Mouse (Mus musculus) right cerebral cortex, adult 2 months (tissue): ENCODE measurements at regions not wholly inside any gene's neighbourhood (a gene's known extent, or its start where the extent isn't known, plus 50 kb on each side); places are given as distances from the start of the nearest gene placed in this dataset.
"Not testable (repeated sequence)": the region's sequence is repeated elsewhere in the genome, so short reads cannot be mapped to it uniquely, and the experiment has no call there.

Experiments used
- DNase-seq, 2 experiments: peaks; one replicate each; pipeline ENCODE4 v3.0.0; 2021 to 2022; ENCODE audit warnings: low spot score in 2 of 2

GRCm38 (mm10) chr1:51602071-51602470 lies 123.8 kb upstream of the Nabp1 start:
- no peak for DNase-seq

- no peak for DNase-seq
Measured at GRCm38 (mm10) chr1:51600425-51600824, 122.2 kb upstream of the Nabp1 start.

- DNase-seq = peak; percentile 92 to 96
Measured at GRCm38 (mm10) chr1:51596935-51597820, 119.0 kb upstream of the Nabp1 start.

- DNase-seq = no peak
Measured at GRCm38 (mm10) chr1:51594666-51595065, 116.4 kb upstream of the Nabp1 start.

- DNase-seq = no peak
Measured at GRCm38 (mm10) chr1:51593621-51594441, 115.6 kb upstream of the Nabp1 start.

- no peak for DNase-seq
Measured at GRCm38 (mm10) chr1:51591886-51592285, 113.7 kb upstream of the Nabp1 start.

- no peak for DNase-seq
Measured at GRCm38 (mm10) chr1:51590606-51591400, 112.6 kb upstream of the Nabp1 start.

GRCm38 (mm10) chr1:51584925-51585424 lies 106.8 kb upstream of the Nabp1 start:
- DNase-seq = no peak

- no peak for DNase-seq
Measured at GRCm38 (mm10) chr1:51583871-51584270, 105.6 kb upstream of the Nabp1 start.

- no peak for DNase-seq
Measured at GRCm38 (mm10) chr1:51580074-51580473, 101.8 kb upstream of the Nabp1 start.

GRCm38 (mm10) chr1:51577701-51578100 lies 99.5 kb upstream of the Nabp1 start:
- no peak for DNase-seq

GRCm38 (mm10) chr1:51572314-51573078 lies 94.3 kb upstream of the Nabp1 start:
- DNase-seq = no peak

- no peak for DNase-seq
Measured at GRCm38 (mm10) chr1:51569625-51570024, 91.4 kb upstream of the Nabp1 start.

GRCm38 (mm10) chr1:51566170-51566649 lies 88.0 kb upstream of the Nabp1 start:
- peak in 1 of 2 experiments; percentile 8 for DNase-seq

- not testable (repeated sequence) for DNase-seq
Measured at GRCm38 (mm10) chr1:51556616-51557015, 78.4 kb upstream of the Nabp1 start.

- no peak for DNase-seq
Measured at GRCm38 (mm10) chr1:51553738-51554137, 75.5 kb upstream of the Nabp1 start.

GRCm38 (mm10) chr1:51551624-51552023 lies 73.4 kb upstream of the Nabp1 start:
- DNase-seq = no peak

GRCm38 (mm10) chr1:51542801-51543200 lies 64.6 kb upstream of the Nabp1 start:
- DNase-seq = no peak

- DNase-seq = no peak
Measured at GRCm38 (mm10) chr1:51539634-51540033, 61.4 kb upstream of the Nabp1 start.

GRCm38 (mm10) chr1:51538836-51539235 lies 60.6 kb upstream of the Nabp1 start:
- DNase-seq = no peak
